Mouse (Mus musculus) stomach, postnatal 0 days (tissue): Measurements from ENCODE around the gene 5730522E02Rik. TPM values are rescaled to one million over a fixed set of nuclear protein-coding genes. Genes with fewer than 3 reads are reported as not detected.

Experiments
- ATAC-seq: fragments of 200-750 bp; cut with Nextera tagmentation; 2 replicates; pipeline ENCODE4 v1.8.0; 2017; ENCODE audit not compliant: low FRiP score, low TSS enrichment
- DNase-seq: peaks from one replicate; pipeline ENCODE4 v3.0.0-alpha.2; 2016; ENCODE audit warnings: low spot score
- H3K27ac ChIP-seq: fragments of 300-500 bp; sonication (generic); replicated peaks from 2 replicates; pipeline ENCODE4 v1.5.1; 2014; ENCODE audit warnings: mild to moderate bottlenecking, control low read depth
- H3K27me3 ChIP-seq: fragments of 300-500 bp; sonication (generic); 2 replicates; pipeline ENCODE4 v1.6.1; 2014; ENCODE audit warnings: low read length; ENCODE audit not compliant: control insufficient read depth, insufficient read depth
- H3K36me3 ChIP-seq: fragments of 300-500 bp; sonication (generic); 2 replicates; pipeline ENCODE4 v1.6.1; 2014; ENCODE audit warnings: low read length, mixed read lengths; ENCODE audit not compliant: control insufficient read depth, insufficient read depth
- H3K4me1 ChIP-seq: fragments of 300-500 bp; sonication (generic); replicated peaks from 2 replicates; pipeline ENCODE4 v1.6.1; 2014; ENCODE audit warnings: antibody characterized with exemption; ENCODE audit not compliant: control insufficient read depth, insufficient read depth
- H3K4me2 ChIP-seq: fragments of 300-500 bp; sonication (generic); replicated peaks from 2 replicates; pipeline ENCODE4 v1.6.1; 2014; ENCODE audit warnings: low read depth, mild to moderate bottlenecking, control low read depth, moderate library complexity
- H3K4me3 ChIP-seq: fragments of 300-500 bp; sonication (generic); 2 replicates; pipeline ENCODE4 v1.5.1; 2014; ENCODE audit warnings: low read depth, low read length, control low read depth
- H3K9ac ChIP-seq: fragments of 300-500 bp; sonication (generic); 2 replicates; pipeline ENCODE4 v1.6.1; 2014; ENCODE audit warnings: mild to moderate bottlenecking, low read length, control low read depth, mixed read lengths
- H3K9me3 ChIP-seq: fragments of 300-500 bp; sonication (generic); 2 replicates; pipeline ENCODE4 v1.6.1; 2016; ENCODE audit warnings: low read length; ENCODE audit not compliant: control insufficient read depth
- CTCF ChIP-seq: IDR thresholded peaks from 2 replicates; pipeline ENCODE4 v1.5.1; 2016; ENCODE audit warnings: antibody characterized with exemption, low read depth, mild to moderate bottlenecking, moderate library complexity
- EP300 ChIP-seq: optimal IDR thresholded peaks from 2 replicates; pipeline ENCODE3; 2016; ENCODE audit warnings: antibody characterized with exemption
- WGBS: fragments of 180-500 bp; shearing (Covaris S2); extraction: QIAGEN DNeasy Blood & Tissue Kit; methylation state at CpG from one replicate; pipeline ENCODE4 v1.1.7; 2014; 5-methylcytosine and 5-hydroxymethylcytosine counted together
- polyA plus RNA-seq: library from polyadenylated mRNA; unstranded; fragments of >200 nt; fragmentation: Nextera tagmentation; extraction: Ambion mirVana; gene quantifications from 2 replicates; pipeline ENCODE4 v1.2.1, GENCODE M21; 2015

5730522E02Rik gene
- polyA plus RNA-seq, 1 experiment from 2014 or later: 1.1 TPM

DNA sequence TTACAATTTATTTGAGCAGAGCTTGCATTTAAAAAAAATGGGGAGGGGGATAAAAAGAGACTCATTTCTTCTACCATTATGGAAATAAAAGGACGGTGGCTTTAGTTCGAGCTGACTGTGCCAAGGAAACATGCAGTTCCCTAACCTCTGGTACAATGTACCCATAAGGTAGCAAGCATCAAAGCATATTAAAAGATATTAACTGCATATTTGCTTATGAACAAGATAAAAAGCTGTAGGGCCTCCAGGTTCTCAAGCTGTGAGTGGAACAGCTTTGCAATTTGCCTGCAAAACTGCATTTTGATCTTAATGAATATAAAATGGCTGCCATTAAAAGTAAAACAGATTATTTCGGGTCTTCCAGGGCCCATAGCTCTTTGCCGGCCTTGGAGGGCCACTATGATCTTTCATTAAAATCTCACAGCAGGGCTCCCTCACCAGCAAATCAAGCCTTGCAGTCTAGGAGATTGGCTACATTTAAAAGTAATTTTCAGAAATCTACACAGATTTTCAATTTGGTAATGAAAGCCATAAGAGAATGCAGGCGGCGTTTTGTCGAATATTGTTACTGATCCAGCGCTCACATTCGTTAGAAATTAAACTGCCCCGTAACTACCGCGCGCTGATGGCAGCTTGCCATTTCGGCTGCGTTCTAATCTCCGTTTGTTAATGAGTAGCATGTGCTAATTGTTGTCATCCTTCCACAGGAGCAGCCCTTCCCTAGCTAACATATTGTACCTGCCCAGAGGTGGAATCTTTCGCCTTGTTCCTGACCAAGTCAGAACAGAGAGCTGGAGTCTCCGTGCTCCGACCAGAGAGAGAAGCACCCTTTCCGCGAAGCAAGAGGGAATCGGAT is 565.6 kb downstream of the 5730522E02Rik start:
- WGBS: 63% methylated on average over 22 of the region's 22 CpGs
- TF ChIP-seq EP300: no peak
- TF ChIP-seq CTCF: no peak
- H3K27me3 ChIP-seq: no peaks in the 10 kb centered on the region
- no peaks in the 10 kb centered on the region for H3K36me3 ChIP-seq
- no peak overlapping the region for H3K9ac ChIP-seq
- H3K9me3 ChIP-seq: no peaks in the 10 kb centered on the region
- peak; percentile 17 for DNase-seq
- H3K4me2 ChIP-seq: 0 out of 2 replicates have a peak overlapping the region, but pooled peaks have one; percentile 1
- H3K4me3 ChIP-seq: no peak overlapping the region
- no peaks in the 10 kb centered on the region for H3K4me1 ChIP-seq
- H3K27ac ChIP-seq: no peak overlapping the region
- ATAC-seq: no peak

DNA sequence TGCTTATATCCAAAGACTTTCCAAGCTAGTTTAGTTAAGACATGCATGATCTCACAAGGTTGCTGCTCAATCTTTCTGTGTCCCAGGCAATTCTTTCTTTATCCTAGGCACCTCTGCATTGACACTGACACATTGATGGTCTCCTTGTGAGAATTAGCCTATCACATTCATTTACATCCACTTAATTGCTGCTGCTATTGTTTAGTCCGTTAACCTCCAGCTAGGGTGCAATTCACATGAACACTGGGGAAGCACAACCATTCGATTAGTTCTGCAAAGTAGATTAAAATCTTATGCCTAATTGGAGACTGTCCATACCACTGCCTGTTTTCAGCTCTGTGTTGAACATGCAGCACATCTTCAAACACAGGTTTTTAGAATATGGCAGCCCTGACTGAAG is 603.7 kb downstream of the 5730522E02Rik start:
- H3K9me3 ChIP-seq: no peaks in the 10 kb centered on the region
- no peaks in the 10 kb centered on the region for H3K36me3 ChIP-seq
- no peak for ATAC-seq
- no peak overlapping the region for H3K4me2 ChIP-seq
- no peak overlapping the region for H3K9ac ChIP-seq
- H3K4me3 ChIP-seq: no peak overlapping the region
- no peak for DNase-seq
- WGBS: 79% methylated on average over 2 of the region's 2 CpGs
- TF ChIP-seq EP300 (no peak), CTCF (no peak)
- no peak overlapping the region for H3K27ac ChIP-seq
- H3K27me3 ChIP-seq: no peaks in the 10 kb centered on the region
- H3K4me1 ChIP-seq: no peaks in the 10 kb centered on the region

DNA sequence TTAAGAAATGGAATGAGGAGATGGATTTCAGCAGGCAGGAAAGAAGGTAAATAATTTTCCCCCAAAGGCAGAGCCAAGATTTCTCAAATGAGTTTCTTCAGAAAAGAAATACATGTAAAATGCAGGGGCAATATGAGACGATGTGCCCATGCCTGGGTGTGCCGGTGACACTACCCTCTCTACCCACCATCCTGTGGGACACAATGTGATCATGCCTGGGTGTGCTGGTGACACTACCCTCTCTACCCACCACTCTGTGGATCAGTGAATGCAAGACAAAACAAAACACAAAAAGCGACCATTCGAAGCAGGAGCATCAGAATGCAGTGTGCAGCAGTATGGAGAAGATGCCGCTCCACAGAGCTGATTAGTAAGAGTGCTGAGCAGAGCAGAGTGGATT is 610.5 kb downstream of the 5730522E02Rik start:
- Histone ChIP-seq H3K9ac (no peak overlapping the region), H3K27ac (no peak overlapping the region), H3K4me3 (no peak overlapping the region), H3K36me3 (no peaks in the 10 kb centered on the region), H3K27me3 (no peaks in the 10 kb centered on the region), H3K9me3 (no peaks in the 10 kb centered on the region), H3K4me1 (no peaks in the 10 kb centered on the region), H3K4me2 (no peak overlapping the region)
- 88% methylated on average over 5 of the region's 5 CpGs for WGBS
- DNase-seq (no peak), ATAC-seq (no peak)
- TF ChIP-seq CTCF: no peak
- TF ChIP-seq EP300: no peak

DNA sequence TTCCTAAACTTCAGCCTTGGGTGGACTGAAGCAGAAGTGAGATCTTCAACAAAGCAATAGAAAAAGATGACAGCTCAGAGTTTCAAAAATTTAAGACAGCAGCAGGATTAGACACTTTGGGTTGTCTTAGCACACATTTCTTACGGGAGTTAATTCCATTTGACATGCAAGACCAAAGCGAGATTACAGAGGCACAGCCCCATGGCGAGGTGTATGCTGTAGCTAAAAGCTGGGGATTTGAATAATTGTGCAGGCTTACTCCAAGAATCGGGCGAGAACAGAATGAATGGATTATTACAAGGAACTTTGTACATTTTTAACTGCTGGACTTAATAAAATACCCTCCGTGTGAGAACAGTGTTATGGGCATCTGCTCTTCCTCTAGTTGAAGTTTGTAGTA is 615.3 kb downstream of the 5730522E02Rik start:
- Histone ChIP-seq H3K9ac (no peak overlapping the region), H3K27ac (no peak overlapping the region), H3K9me3 (no peaks in the 10 kb centered on the region), H3K4me1 (no peaks in the 10 kb centered on the region), H3K27me3 (no peaks in the 10 kb centered on the region), H3K4me3 (no peak overlapping the region), H3K36me3 (no peaks in the 10 kb centered on the region), H3K4me2 (no peak overlapping the region)
- DNase-seq: no peak
- 33% methylated on average over 6 of the region's 6 CpGs for WGBS
- TF ChIP-seq CTCF (no peak), EP300 (no peak)
- ATAC-seq: no peak

DNA sequence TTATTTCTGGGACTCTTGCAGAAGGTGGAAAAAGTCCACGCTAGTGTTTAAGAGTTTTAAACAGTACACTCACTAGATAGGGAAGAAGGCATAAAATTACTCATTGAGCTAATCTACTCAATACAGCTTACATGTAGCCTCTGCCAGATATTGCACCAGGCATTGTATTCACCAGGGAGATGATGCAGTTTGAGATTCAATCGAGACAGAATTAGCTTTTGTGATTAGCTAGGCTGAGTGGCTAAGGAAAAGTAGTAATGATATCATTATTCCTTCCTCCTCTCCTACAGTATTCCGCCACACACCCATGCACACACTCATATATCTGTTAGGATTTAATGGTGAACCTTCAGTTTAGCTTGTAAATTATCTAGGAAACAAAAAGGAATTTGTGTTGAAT is 615.8 kb downstream of the 5730522E02Rik start:
- no peaks in the 10 kb centered on the region for H3K27me3 ChIP-seq
- ATAC-seq (no peak), DNase-seq (no peak)
- no peak for TF ChIP-seq EP300
- TF ChIP-seq CTCF: no peak
- 79% methylated on average over 3 of the region's 3 CpGs for WGBS
- no peak overlapping the region for H3K27ac ChIP-seq
- H3K36me3 ChIP-seq: no peaks in the 10 kb centered on the region
- H3K4me3 ChIP-seq: no peak overlapping the region
- no peaks in the 10 kb centered on the region for H3K9me3 ChIP-seq
- no peak overlapping the region for H3K9ac ChIP-seq
- no peaks in the 10 kb centered on the region for H3K4me1 ChIP-seq
- no peak overlapping the region for H3K4me2 ChIP-seq

DNA sequence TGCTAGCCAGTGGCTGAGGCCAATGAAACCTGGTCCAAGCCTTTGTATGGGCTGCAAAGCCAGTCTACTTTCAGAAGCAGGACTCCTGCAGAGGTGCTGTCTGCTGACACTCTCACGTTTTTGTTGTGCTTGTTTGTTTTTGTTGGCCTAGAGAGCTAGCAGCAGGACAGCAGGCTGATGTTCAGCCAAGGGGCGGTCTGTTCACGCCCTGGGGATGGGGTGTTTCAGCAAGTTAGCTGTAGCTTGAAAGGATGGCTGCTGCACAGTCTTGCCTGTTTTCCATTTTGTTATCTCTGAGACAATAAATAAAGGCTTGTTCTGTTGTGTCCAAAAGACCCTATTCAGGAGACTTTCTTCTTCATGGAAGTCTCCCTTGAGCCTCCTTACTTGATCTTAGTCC is 618.3 kb downstream of the 5730522E02Rik start:
- no peaks in the 10 kb centered on the region for H3K36me3 ChIP-seq
- no peak overlapping the region for H3K27ac ChIP-seq
- no peak overlapping the region for H3K4me2 ChIP-seq
- H3K27me3 ChIP-seq: no peaks in the 10 kb centered on the region
- H3K4me1 ChIP-seq: no peaks in the 10 kb centered on the region
- H3K4me3 ChIP-seq: no peak overlapping the region
- H3K9ac ChIP-seq: no peak overlapping the region
- no peak for TF ChIP-seq EP300
- no peak for TF ChIP-seq CTCF
- no peak for DNase-seq
- 29% methylated on average over 3 of the region's 3 CpGs for WGBS
- no peaks in the 10 kb centered on the region for H3K9me3 ChIP-seq
- no peak for ATAC-seq
